Mouse (Mus musculus) intestine, postnatal 0 days (tissue): ENCODE measurements around the gene Lancl1. TPM values are rescaled to one million over a fixed set of nuclear protein-coding genes. Genes with fewer than 3 reads are reported as not detected.

Experiments
- ATAC-seq: fragments of 200-750 bp; cut with Nextera tagmentation; 2 replicates; pipeline ENCODE4 v1.8.0; 2017; ENCODE audit warnings: mild to moderate bottlenecking, moderate TSS enrichment, moderate library complexity
- H3K27ac ChIP-seq: fragments of 300-500 bp; sonication (generic); 2 replicates; pipeline ENCODE4 v1.5.1; 2014; ENCODE audit warnings: mild to moderate bottlenecking, low read depth, low read length, moderate library complexity
- H3K27me3 ChIP-seq: fragments of 300-500 bp; sonication (generic); replicated peaks from 2 replicates; pipeline ENCODE4 v1.6.1; 2014; ENCODE audit warnings: low read length, mixed read lengths; ENCODE audit not compliant: control insufficient read depth, insufficient read depth
- H3K36me3 ChIP-seq: fragments of 300-500 bp; sonication (generic); 2 replicates; pipeline ENCODE4 v1.6.1; 2014; ENCODE audit warnings: mild to moderate bottlenecking, moderate library complexity; ENCODE audit not compliant: control insufficient read depth, insufficient read depth
- H3K4me1 ChIP-seq: fragments of 300-500 bp; sonication (generic); replicated peaks from 2 replicates; pipeline ENCODE4 v1.6.1; 2014; ENCODE audit warnings: antibody characterized with exemption, low read length, mixed read lengths; ENCODE audit not compliant: control insufficient read depth, insufficient read depth
- H3K4me2 ChIP-seq: fragments of 300-500 bp; sonication (generic); replicated peaks from 2 replicates; pipeline ENCODE4 v1.6.1; 2014; ENCODE audit warnings: low read depth, mild to moderate bottlenecking, moderate library complexity
- H3K4me3 ChIP-seq: fragments of 300-500 bp; sonication (generic); 2 replicates; pipeline ENCODE4 v1.5.1; 2014; ENCODE audit warnings: low read depth, low read length
- H3K9ac ChIP-seq: fragments of 300-500 bp; sonication (generic); 2 replicates; pipeline ENCODE4 v1.6.1; 2014; ENCODE audit warnings: mild to moderate bottlenecking, low read depth, low read length
- H3K9me3 ChIP-seq: fragments of 300-500 bp; sonication (generic); 2 replicates; pipeline ENCODE4 v1.6.1; 2016; ENCODE audit warnings: mixed run types; ENCODE audit not compliant: control insufficient read depth
- CTCF ChIP-seq: sonication (generic); IDR thresholded peaks from 2 replicates; pipeline ENCODE4 v1.5.1; 2016; ENCODE audit warnings: low read depth, mild to moderate bottlenecking, control low read depth, antibody characterized with exemption, moderate library complexity
- WGBS: fragments of 180-500 bp; shearing (Covaris S2); extraction: QIAGEN DNeasy Blood & Tissue Kit; methylation state at CpG from one replicate; pipeline ENCODE4 v1.1.7; 2014; 5-methylcytosine and 5-hydroxymethylcytosine counted together
- polyA plus RNA-seq: library from polyadenylated mRNA; unstranded; fragments of >200 nt; fragmentation: Nextera tagmentation; extraction: Ambion mirVana; gene quantifications from 2 replicates; pipeline ENCODE4 v1.2.1, GENCODE M21; 2015

Lancl1 gene
- polyA plus RNA-seq, 1 experiment from 2014 or later = 32.9 TPM

GRCm38 (mm10) chr1:67020637-67021161, 18.0 kb downstream of the Lancl1 start:
- no peak for ATAC-seq
- WGBS = 86% methylated on average over 13 of the region's 13 CpGs
- Histone ChIP-seq H3K9me3 (no peaks in the 10 kb centered on the region), H3K27me3 (no peaks in the 10 kb centered on the region), H3K4me2 (no peak overlapping the region), H3K4me3 (no peak overlapping the region), H3K36me3 (peaks cover 13% of the 10 kb centered on the region), H3K9ac (no peak overlapping the region), H3K4me1 (no peaks in the 10 kb centered on the region), H3K27ac (no peak overlapping the region)
- TF ChIP-seq CTCF = no peak

- no peaks in the 10 kb centered on the region for H3K27me3 ChIP-seq
- 85% methylated on average over 13 of the region's 13 CpGs for WGBS
- no peaks in the 10 kb centered on the region for H3K4me1 ChIP-seq
- H3K4me2 ChIP-seq = no peak overlapping the region
- H3K36me3 ChIP-seq = peaks cover 9% of the 10 kb centered on the region
- no peak for TF ChIP-seq CTCF
- H3K9ac ChIP-seq = no peak overlapping the region
- no peak for ATAC-seq
- no peak overlapping the region for H3K4me3 ChIP-seq
- H3K27ac ChIP-seq = no peak overlapping the region
- H3K9me3 ChIP-seq = no peaks in the 10 kb centered on the region
Measured at GRCm38 (mm10) chr1:67017101-67017870, 21.4 kb downstream of the Lancl1 start.

- TF ChIP-seq CTCF = peak; percentile 67
- no peak for ATAC-seq
- Histone ChIP-seq H3K27me3 (no peaks in the 10 kb centered on the region), H3K27ac (no peak overlapping the region), H3K9me3 (no peaks in the 10 kb centered on the region), H3K4me1 (no peaks in the 10 kb centered on the region), H3K4me3 (no peak overlapping the region), H3K9ac (no peak overlapping the region), H3K36me3 (no peaks in the 10 kb centered on the region; the same call in none of the 2 replicates), H3K4me2 (no peak overlapping the region)
- 38% methylated on average over 2 of the region's 2 CpGs for WGBS
Measured at GRCm38 (mm10) chr1:67014205-67014604, 24.5 kb downstream of the Lancl1 start.

DNA sequence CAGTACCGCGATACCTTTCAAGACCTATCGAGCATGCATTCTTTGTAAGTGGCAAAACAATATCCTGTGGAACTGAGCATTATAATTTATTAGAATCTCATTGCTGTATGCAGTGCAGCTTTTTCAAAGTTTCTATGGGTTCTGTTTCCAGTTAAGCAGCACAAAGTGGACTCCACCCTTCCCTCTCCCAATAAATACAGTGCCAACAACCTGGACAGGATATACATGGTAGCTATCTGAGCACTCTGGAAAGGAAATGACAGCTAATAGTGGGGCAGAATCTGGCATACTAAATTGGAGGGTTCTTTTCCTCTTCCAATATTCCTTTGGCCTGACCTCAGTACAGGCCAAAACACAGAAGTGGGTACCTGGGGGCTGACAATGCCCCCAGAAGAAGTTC, 28.2 kb downstream of the Lancl1 start:
- no peak for ATAC-seq
- TF ChIP-seq CTCF = no peak
- 93% methylated on average over 3 of the region's 3 CpGs for WGBS
- Histone ChIP-seq H3K27ac (no peak overlapping the region), H3K36me3 (peaks cover 14% of the 10 kb centered on the region), H3K9me3 (no peaks in the 10 kb centered on the region), H3K9ac (no peak overlapping the region), H3K27me3 (no peaks in the 10 kb centered on the region), H3K4me1 (no peaks in the 10 kb centered on the region), H3K4me3 (no peak overlapping the region), H3K4me2 (no peak overlapping the region)

DNA sequence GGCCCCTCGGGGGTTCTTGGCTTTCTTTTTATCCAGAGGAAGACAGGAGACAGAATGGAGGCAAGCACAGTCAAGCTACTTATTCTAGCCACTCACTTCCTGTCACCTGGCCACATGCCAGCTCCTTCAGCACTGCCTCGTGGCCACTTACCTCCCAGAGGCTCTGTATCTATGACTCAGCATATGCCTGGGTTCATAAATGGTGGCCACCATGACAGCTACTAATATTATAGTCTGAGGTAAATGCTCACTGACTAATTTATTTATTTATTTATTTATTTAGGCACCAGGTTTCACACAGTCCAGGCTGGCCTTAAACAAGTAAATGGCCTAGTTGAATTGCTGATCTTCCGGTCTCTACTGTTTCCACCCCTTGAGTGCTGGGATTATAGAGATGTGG, 35.0 kb downstream of the Lancl1 start:
- peak; percentile 55 for ATAC-seq
- H3K36me3 ChIP-seq = peaks cover 26% of the 10 kb centered on the region
- H3K4me1 ChIP-seq = no peaks in the 10 kb centered on the region
- no peak overlapping the region for H3K4me3 ChIP-seq
- 58% methylated on average over 3 of the region's 3 CpGs for WGBS
- no peak overlapping the region for H3K4me2 ChIP-seq
- no peak overlapping the region for H3K27ac ChIP-seq
- H3K9ac ChIP-seq = no peak overlapping the region
- no peak for TF ChIP-seq CTCF
- H3K27me3 ChIP-seq = no peaks in the 10 kb centered on the region
- H3K9me3 ChIP-seq = no peaks in the 10 kb centered on the region

DNA sequence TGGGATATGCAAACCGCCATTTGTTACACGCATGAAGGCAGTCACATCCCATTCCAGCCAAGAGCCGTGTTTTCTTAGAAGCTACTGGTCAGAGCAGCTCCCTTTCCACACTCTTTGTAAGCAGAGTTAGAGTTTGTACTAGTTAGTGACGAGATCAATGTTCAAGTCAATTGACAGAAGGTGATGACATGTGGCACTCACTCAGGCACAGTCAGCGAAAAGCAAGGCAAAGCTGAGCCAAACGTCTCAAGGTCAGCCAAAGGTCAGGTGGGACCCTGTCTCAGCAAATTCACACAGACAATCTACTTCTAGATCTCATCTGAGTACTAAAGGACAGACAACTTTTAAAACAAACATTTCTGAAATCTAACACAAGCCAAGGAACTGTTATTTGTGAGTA, 36.4 kb downstream of the Lancl1 start:
- Histone ChIP-seq H3K4me2 (no peak overlapping the region), H3K27me3 (no peaks in the 10 kb centered on the region), H3K9ac (no peak overlapping the region), H3K4me1 (no peaks in the 10 kb centered on the region), H3K27ac (no peak overlapping the region), H3K36me3 (peaks cover 22% of the 10 kb centered on the region), H3K4me3 (no peak overlapping the region), H3K9me3 (no peaks in the 10 kb centered on the region)
- no peak for ATAC-seq
- WGBS = 58% methylated on average over 6 of the region's 6 CpGs
- TF ChIP-seq CTCF = no peak
